Mouse (Mus musculus) small intestine, adult 2 months (tissue): ENCODE measurements around the gene Fto. TPM values are rescaled to one million over a fixed set of nuclear protein-coding genes. Genes with fewer than 3 reads are reported as not detected.

Source experiments
- H3K27ac ChIP-seq: fragments of 200-500 bp; 2 replicates; pipeline ENCODE4 v1.5.1; 2012; ENCODE audit warnings: low read depth, low read length, control low read depth, inconsistent platforms; ENCODE audit not compliant: insufficient read depth
- H3K27me3 ChIP-seq: fragments of 200-500 bp; 2 replicates; pipeline ENCODE4 v1.6.1; 2012; ENCODE audit warnings: mild to moderate bottlenecking, moderate library complexity, low read length, inconsistent platforms; ENCODE audit not compliant: control insufficient read depth, insufficient read depth
- H3K36me3 ChIP-seq: fragments of 200-500 bp; 2 replicates; pipeline ENCODE4 v1.6.1; 2012; ENCODE audit warnings: mild to moderate bottlenecking, low read length, control low read depth, inconsistent platforms; ENCODE audit not compliant: control insufficient read depth, insufficient read depth
- H3K4me1 ChIP-seq: fragments of 200-500 bp; 2 replicates; pipeline ENCODE4 v1.6.1; 2012; ENCODE audit warnings: low read length, inconsistent platforms, mixed read lengths; ENCODE audit not compliant: control insufficient read depth, insufficient read depth, insufficient read length
- H3K4me3 ChIP-seq: fragments of 200-500 bp; 2 replicates; pipeline ENCODE4 v1.5.1; 2012; ENCODE audit warnings: low read depth, mild to moderate bottlenecking, control low read depth, inconsistent platforms, low read length, moderate library complexity
- CTCF ChIP-seq: fragments of 200-500 bp; IDR thresholded peaks from 2 replicates; pipeline ENCODE4 v1.5.1; 2012; ENCODE audit warnings: low read depth, mild to moderate bottlenecking, control low read depth, inconsistent platforms, low read length, moderate library complexity, mixed read lengths; ENCODE audit not compliant: insufficient replicate concordance, insufficient read length; ENCODE audit errors: extremely low read depth
- POLR2A ChIP-seq: fragments of 200-500 bp; IDR thresholded peaks from 2 replicates; pipeline ENCODE4 v1.6.1; 2012; ENCODE audit warnings: low read depth, mild to moderate bottlenecking, control low read depth, inconsistent platforms, low read length, moderate library complexity
- WGBS: fragments of 180-500 bp; shearing (Covaris S2); methylation state at CpG from one replicate; pipeline ENCODE4 v1.1.7; 2018; 5-methylcytosine and 5-hydroxymethylcytosine counted together
- polyA plus RNA-seq: library from polyadenylated mRNA; depleted of rRNA; stranded (reverse); fragments of >200 nt; gene quantifications from 2 replicates; pipeline ENCODE4 v1.2.3, GENCODE M21; 2012

Gene Fto
- polyA plus RNA-seq, 1 experiment: 7.3 TPM

DNA sequence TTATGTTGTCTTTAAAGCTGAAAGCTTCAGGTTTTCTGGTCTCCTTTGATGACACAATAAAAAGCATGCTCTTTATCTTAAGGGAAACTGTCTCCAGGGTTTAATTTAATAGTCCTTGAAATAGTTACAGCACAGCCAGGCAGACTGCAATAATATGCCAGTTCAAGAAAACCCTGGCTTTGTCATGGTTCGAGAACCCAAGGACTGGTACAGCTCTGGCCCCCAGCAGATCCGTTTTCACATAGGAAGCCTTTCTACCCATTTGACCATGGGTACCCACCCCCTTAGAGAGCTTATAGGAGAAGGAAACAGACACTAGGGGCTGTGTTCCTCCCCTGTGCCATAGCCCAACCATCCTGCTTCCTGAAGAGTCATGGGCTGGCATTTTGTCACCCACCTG lies 332.2 kb downstream of the Fto start:
- no peak for TF ChIP-seq CTCF
- no peak for TF ChIP-seq POLR2A
- no peak overlapping the region for H3K27ac ChIP-seq
- no peaks in the 10 kb centered on the region for H3K27me3 ChIP-seq
- 75% methylated on average over 2 of the region's 2 CpGs for WGBS
- no peaks in the 10 kb centered on the region for H3K4me1 ChIP-seq
- H3K36me3 ChIP-seq: no peaks in the 10 kb centered on the region
- no peak overlapping the region for H3K4me3 ChIP-seq

- no peak overlapping the region for H3K4me3 ChIP-seq
- no peaks in the 10 kb centered on the region for H3K36me3 ChIP-seq
- no peaks in the 10 kb centered on the region for H3K27me3 ChIP-seq
- WGBS: 92% methylated on average over 11 of the region's 11 CpGs
- TF ChIP-seq POLR2A (no peak), CTCF (no peak)
- no peak overlapping the region for H3K27ac ChIP-seq
- H3K4me1 ChIP-seq: no peaks in the 10 kb centered on the region
Observed at GRCm38 (mm10) chr8:91647959-91648358, 334.6 kb downstream of the Fto start.

GRCm38 (mm10) chr8:91648776-91649175 lies 335.5 kb downstream of the Fto start:
- 75% methylated on average over 9 of the region's 9 CpGs for WGBS
- no peaks in the 10 kb centered on the region for H3K4me1 ChIP-seq
- no peaks in the 10 kb centered on the region for H3K36me3 ChIP-seq
- H3K27me3 ChIP-seq: no peaks in the 10 kb centered on the region
- H3K27ac ChIP-seq: no peak overlapping the region
- TF ChIP-seq POLR2A (no peak), CTCF (no peak)
- no peak overlapping the region for H3K4me3 ChIP-seq

DNA sequence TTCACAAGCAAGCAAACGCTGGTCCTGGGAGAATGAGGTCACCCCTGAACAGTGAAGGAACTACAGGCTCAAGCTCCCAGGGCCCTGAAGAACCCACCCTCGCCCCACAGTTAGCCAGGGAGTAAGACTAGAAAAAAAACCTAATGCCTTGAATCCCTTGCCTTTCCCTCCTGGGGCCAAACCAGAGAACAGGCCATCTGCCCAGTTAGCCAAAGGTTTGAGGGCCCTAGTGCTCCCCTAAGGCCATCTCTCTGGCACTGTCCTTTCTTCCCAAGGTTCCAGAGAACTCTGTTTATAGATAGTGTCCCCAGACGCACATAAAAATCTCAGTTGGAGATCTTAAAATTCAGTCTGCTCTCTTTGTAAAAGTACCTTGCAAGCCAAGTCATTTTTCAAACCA lies 340.2 kb downstream of the Fto start:
- Histone ChIP-seq H3K27ac (no peak overlapping the region), H3K4me1 (no peaks in the 10 kb centered on the region), H3K4me3 (no peak overlapping the region), H3K36me3 (no peaks in the 10 kb centered on the region), H3K27me3 (no peaks in the 10 kb centered on the region)
- 72% methylated on average over 3 of the region's 3 CpGs for WGBS
- TF ChIP-seq POLR2A (no peak), CTCF (no peak)

- Histone ChIP-seq H3K4me1 (no peaks in the 10 kb centered on the region), H3K27me3 (no peaks in the 10 kb centered on the region), H3K36me3 (no peaks in the 10 kb centered on the region), H3K4me3 (no peak overlapping the region), H3K27ac (no peak overlapping the region)
- TF ChIP-seq POLR2A (no peak), CTCF (no peak)
- WGBS: 92% methylated on average over 9 of the region's 9 CpGs
Observed at GRCm38 (mm10) chr8:91657381-91657780, 344.1 kb downstream of the Fto start.

GRCm38 (mm10) chr8:91660879-91661278 lies 347.6 kb downstream of the Fto start:
- Histone ChIP-seq H3K4me3 (no peak overlapping the region), H3K36me3 (no peaks in the 10 kb centered on the region), H3K27me3 (no peaks in the 10 kb centered on the region), H3K4me1 (no peaks in the 10 kb centered on the region), H3K27ac (no peak overlapping the region)
- WGBS: 70% methylated on average over 8 of the region's 8 CpGs
- no peak for TF ChIP-seq CTCF
- no peak for TF ChIP-seq POLR2A

- Histone ChIP-seq H3K27me3 (no peaks in the 10 kb centered on the region), H3K27ac (no peak overlapping the region), H3K36me3 (peaks cover 6% of the 10 kb centered on the region), H3K4me3 (no peak overlapping the region), H3K4me1 (no peaks in the 10 kb centered on the region)
- TF ChIP-seq CTCF (no peak), POLR2A (no peak)
- 94% methylated on average over 16 of the region's 16 CpGs for WGBS
Observed at GRCm38 (mm10) chr8:91669461-91670071, 356.2 kb downstream of the Fto start.
